8 mouse cellular contexts compared by ENCODE assay signal in the genomic region with DNA sequence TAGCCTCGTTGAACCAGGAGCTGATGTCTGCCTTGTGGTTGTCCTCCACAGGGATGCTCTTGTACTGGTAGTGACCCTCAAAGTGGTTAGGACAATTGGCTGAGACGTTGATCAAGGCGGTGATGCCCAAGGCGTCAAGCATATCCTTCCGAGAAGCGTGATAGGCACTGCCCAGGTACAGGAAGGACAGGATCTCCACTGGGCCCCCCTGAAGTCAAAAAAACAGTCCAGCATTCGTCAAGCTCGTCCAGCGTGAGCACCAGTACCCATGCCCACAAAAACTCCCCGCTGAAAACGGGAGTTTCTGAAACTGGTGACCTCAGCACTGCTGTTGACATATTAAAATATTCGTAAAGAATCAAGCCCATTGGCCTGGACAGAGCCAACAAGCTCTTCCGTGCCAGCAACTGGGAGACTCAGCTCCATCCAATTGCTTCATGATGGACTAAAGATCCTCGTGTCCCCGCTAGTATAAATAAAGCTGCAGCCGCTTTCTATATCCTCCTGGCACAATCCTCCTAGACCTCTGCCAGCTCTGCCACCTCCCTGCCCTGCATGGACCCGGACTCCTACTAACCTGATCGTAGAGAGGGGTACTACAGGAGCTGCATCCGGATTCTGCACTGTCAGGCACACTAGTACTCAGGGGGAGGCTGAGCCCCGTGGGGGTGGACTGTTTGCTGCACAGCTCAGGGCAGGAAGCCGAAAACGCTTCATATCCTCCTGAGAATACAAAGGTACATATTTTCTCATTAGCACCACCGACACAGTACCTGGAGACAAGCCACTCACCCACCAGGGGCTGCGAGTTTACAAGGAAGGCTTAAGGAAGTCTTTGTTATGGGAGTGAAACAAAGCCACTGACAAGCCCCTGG. TPM values are rescaled to one million over a fixed set of nuclear protein-coding genes. Genes with fewer than 3 reads are reported as not detected.
DNase-seq lines count a peak whose midpoint lies in the region; ATAC-seq lines count a peak whose summit lies in the region.

No protein-coding gene starts in this region.

- H3K9me3 ChIP-seq in embryonic facial prominence, embryonic 11.5 days (replicated peaks; ENCODE audit: control insufficient read depth, low read length), result no peaks in the 10 kb centered on the region
- H3K9me3 ChIP-seq in heart, embryonic 12.5 days (replicated peaks), result no peaks in the 10 kb centered on the region
- no peaks in the 10 kb centered on the region for H3K9me3 ChIP-seq in kidney, embryonic 16.5 days (ENCODE audit: low read length)
- no peaks in the 10 kb centered on the region for H3K9me3 ChIP-seq in lung, embryonic 15.5 days

- peak overlapping the region; percentile 79 for H3K4me3 ChIP-seq in embryonic facial prominence, embryonic 11.5 days (ENCODE audit: low read depth, low read length)
- peak overlapping the region; percentile 77 for H3K4me3 ChIP-seq in heart, embryonic 12.5 days
- H3K4me3 ChIP-seq in kidney, embryonic 16.5 days (ENCODE audit: low read length), result peak overlapping the region; percentile 75
- peak overlapping the region; percentile 62 for H3K4me3 ChIP-seq in lung, embryonic 15.5 days

- WGBS in embryonic facial prominence, embryonic 11.5 days, result 23% methylated on average over 24 of the region's 24 CpGs
- WGBS in heart, embryonic 12.5 days, result 17% methylated on average over 24 of the region's 24 CpGs
- WGBS in kidney, embryonic 16.5 days, result 16% methylated on average over 24 of the region's 24 CpGs
- 8% methylated on average over 24 of the region's 24 CpGs for WGBS in lung, embryonic 15.5 days

- peak overlapping the region; percentile 92 for H3K9ac ChIP-seq in embryonic facial prominence, embryonic 11.5 days (replicated peaks; ENCODE audit: low read length)
- H3K9ac ChIP-seq in heart, embryonic 12.5 days, result peak overlapping the region; percentile 97
- peak overlapping the region; percentile 90 for H3K9ac ChIP-seq in kidney, embryonic 16.5 days (replicated peaks; ENCODE audit: low read length)
- peak overlapping the region; percentile 81 for H3K9ac ChIP-seq in lung, embryonic 15.5 days

- peak overlapping the region; percentile 98 for H3K27ac ChIP-seq in embryonic facial prominence, embryonic 11.5 days (replicated peaks; ENCODE audit: low read depth, low read length)
- H3K27ac ChIP-seq in heart, embryonic 12.5 days (ENCODE audit: poor library complexity, severe bottlenecking), result peak overlapping the region; percentile 99
- peak overlapping the region; percentile 98 for H3K27ac ChIP-seq in kidney, embryonic 16.5 days (ENCODE audit: low read length)
- H3K27ac ChIP-seq in lung, embryonic 15.5 days, result peak overlapping the region; percentile 98

- no peak for ATAC-seq in embryonic facial prominence, embryonic 11.5 days (replicated peaks; ENCODE audit: insufficient number of reproducible peaks, low FRiP score, low TSS enrichment, low read depth)
- ATAC-seq in heart, embryonic 12.5 days (ENCODE audit: insufficient number of reproducible peaks, low FRiP score), result 0 out of 2 replicates have a peak, but pooled peaks have one; percentile 16
- no peak for ATAC-seq in kidney, embryonic 16.5 days (ENCODE audit: low FRiP score, low TSS enrichment)
- ATAC-seq in lung, embryonic 15.5 days (ENCODE audit: borderline replicate concordance, extremely low read depth, low FRiP score, low TSS enrichment), result no peak; the same call in 1 of the 2 replicates

- H3K27me3 ChIP-seq in embryonic facial prominence, embryonic 11.5 days (ENCODE audit: control insufficient read depth, insufficient read depth, low read length), result no peaks in the 10 kb centered on the region
- no peaks in the 10 kb centered on the region for H3K27me3 ChIP-seq in heart, embryonic 12.5 days (replicated peaks)
- no peaks in the 10 kb centered on the region for H3K27me3 ChIP-seq in kidney, embryonic 16.5 days (ENCODE audit: insufficient read depth, low read length)
- no peaks in the 10 kb centered on the region for H3K27me3 ChIP-seq in lung, embryonic 15.5 days

- no peaks in the 10 kb centered on the region; the same call in 1 of the 2 replicates for H3K4me1 ChIP-seq in embryonic facial prominence, embryonic 11.5 days (ENCODE audit: control insufficient read depth, insufficient read depth, low read length)
- peaks cover 70% of the 10 kb centered on the region for H3K4me1 ChIP-seq in heart, embryonic 12.5 days (replicated peaks)
- H3K4me1 ChIP-seq in kidney, embryonic 16.5 days (ENCODE audit: insufficient read depth, low read length), result peaks cover 50% of the 10 kb centered on the region
- peaks cover 77% of the 10 kb centered on the region for H3K4me1 ChIP-seq in lung, embryonic 15.5 days

- no peaks in the 10 kb centered on the region for H3K36me3 ChIP-seq in embryonic facial prominence, embryonic 11.5 days (replicated peaks; ENCODE audit: control insufficient read depth, insufficient read depth, low read depth, low read length)
- H3K36me3 ChIP-seq in heart, embryonic 12.5 days, result peaks cover 15% of the 10 kb centered on the region; the same call in 1 of the 2 replicates
- H3K36me3 ChIP-seq in kidney, embryonic 16.5 days (ENCODE audit: insufficient read depth, low read length), result peaks cover 5% of the 10 kb centered on the region; the same call in 1 of the 2 replicates
- 0 out of 2 replicates have a peak, but pooled peaks cover 3% of the 10 kb centered on the region for H3K36me3 ChIP-seq in lung, embryonic 15.5 days

- DNase-seq in CD4-positive helper T cell, adult 2 months (ENCODE audit: low read depth, low spot score), result peak; percentile 76
- DNase-seq in T-cell, adult 2 months (ENCODE audit: low spot score), result peak; percentile 76
- DNase-seq in embryonic facial prominence, embryonic 11.5 days (ENCODE audit: low spot score), result peak; percentile 54
- DNase-seq in retina, postnatal 1 day, result peak; percentile 51
- no peak for DNase-seq in ovary, postnatal 10 days (ENCODE audit: low spot score)

- H3K4me2 ChIP-seq in embryonic facial prominence, embryonic 11.5 days (ENCODE audit: low read depth, low read length), result peak overlapping the region; percentile 64
- peak overlapping the region; percentile 73 for H3K4me2 ChIP-seq in heart, embryonic 12.5 days
- peak overlapping the region; percentile 87 for H3K4me2 ChIP-seq in kidney, embryonic 16.5 days (replicated peaks; ENCODE audit: low read depth, low read length)
- H3K4me2 ChIP-seq in lung, embryonic 15.5 days, result peak overlapping the region; percentile 88

RNA-seq across cellular contexts. Expression of gene Ergic1, which starts 54.1 kb away (rescaled TPM):
- polyA plus RNA-seq in embryonic facial prominence, embryonic 11.5 days (2014; fragmentation: Nextera tagmentation; extraction: Ambion mirVana), result 133 and 138 TPM in 2 replicates
- 115 and 121 TPM in 2 replicates for polyA plus RNA-seq in heart, embryonic 12.5 days (2016; fragmentation: Nextera tagmentation; extraction: Ambion mirVana)
- 131 and 141 TPM in 2 replicates for polyA plus RNA-seq in kidney, embryonic 16.5 days (2015; fragmentation: Nextera tagmentation; extraction: Ambion mirVana)
- 97.3 and 102 TPM in 2 replicates for polyA plus RNA-seq in lung, embryonic 15.5 days (2015; fragmentation: Nextera tagmentation; extraction: Ambion mirVana)

RNA-seq across cellular contexts. Expression of gene Dusp1, which starts 54.7 kb away (rescaled TPM):
- 25.4 and 27.5 TPM in 2 replicates for polyA plus RNA-seq in embryonic facial prominence, embryonic 11.5 days (2014; fragmentation: Nextera tagmentation; extraction: Ambion mirVana)
- 36.2 and 38.7 TPM in 2 replicates for polyA plus RNA-seq in heart, embryonic 12.5 days (2016; fragmentation: Nextera tagmentation; extraction: Ambion mirVana)
- 26.8 and 28.3 TPM in 2 replicates for polyA plus RNA-seq in kidney, embryonic 16.5 days (2015; fragmentation: Nextera tagmentation; extraction: Ambion mirVana)
- polyA plus RNA-seq in lung, embryonic 15.5 days (2015; fragmentation: Nextera tagmentation; extraction: Ambion mirVana), result 23.1 and 25.9 TPM in 2 replicates
